Mouse (Mus musculus) thymus, postnatal 25 days (tissue): ENCODE measurements around the gene Pdgfb.

Source experiments
- DNase-seq: peaks from one replicate; pipeline ENCODE4 v3.0.0; 2022

Pdgfb gene

DNA sequence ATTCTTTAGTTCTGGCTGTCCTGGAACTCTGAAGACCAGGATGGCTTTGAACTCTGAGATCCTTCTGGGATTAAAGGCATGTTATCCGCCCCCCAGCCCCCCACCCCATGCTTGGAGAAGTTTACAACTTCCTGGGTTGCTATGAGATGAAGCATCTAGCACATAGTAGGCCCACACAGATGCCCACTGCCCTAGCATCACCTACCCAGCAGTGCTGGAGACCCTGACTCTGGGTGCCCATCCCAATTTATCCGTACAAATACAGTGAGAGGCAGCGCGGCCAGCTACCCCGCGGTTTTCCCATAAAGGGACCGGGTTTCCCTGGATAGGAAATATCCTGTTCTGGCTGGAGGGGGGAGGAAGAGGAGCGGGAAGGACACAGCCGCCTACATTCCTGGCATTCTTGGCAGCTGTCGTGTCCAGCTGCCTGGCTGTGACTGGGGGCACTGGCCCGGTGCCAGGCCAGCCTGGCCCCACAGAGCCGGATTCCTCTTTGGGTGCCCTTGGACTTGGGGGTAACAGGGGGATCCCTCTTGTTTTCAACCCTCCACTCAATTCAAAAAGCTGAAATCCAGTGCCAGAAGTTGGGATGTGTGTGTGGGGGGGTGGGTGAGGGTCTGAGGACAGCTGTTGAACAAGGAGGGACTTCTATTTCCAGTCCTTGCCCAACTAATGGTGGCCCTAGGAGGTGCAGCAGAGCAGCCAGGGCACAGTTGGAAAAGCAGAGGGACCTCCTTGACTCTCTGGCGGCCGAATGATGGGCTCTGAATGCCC, 62.9 kb downstream of the Pdgfb start:
- no peak for DNase-seq

DNA sequence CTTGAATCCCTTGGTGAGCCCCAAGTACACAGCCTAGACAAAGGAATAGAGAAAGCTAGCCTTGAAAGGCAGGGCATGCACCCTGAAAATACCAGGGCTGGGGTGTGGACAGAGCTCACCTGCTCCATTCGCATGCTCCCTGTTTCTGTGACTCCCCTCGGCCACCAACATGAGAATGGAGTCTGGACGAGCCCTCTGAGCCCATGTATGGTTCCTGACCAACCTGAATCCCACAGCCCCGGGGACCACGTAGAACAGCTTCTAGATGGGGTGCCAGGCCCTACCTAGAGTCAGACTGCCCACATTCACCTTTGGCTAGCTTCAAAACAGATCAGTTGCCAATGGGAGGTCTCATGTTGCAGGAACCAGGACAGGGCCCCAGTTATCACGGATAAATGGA, 63.6 kb downstream of the Pdgfb start:
- DNase-seq, result no peak

DNA sequence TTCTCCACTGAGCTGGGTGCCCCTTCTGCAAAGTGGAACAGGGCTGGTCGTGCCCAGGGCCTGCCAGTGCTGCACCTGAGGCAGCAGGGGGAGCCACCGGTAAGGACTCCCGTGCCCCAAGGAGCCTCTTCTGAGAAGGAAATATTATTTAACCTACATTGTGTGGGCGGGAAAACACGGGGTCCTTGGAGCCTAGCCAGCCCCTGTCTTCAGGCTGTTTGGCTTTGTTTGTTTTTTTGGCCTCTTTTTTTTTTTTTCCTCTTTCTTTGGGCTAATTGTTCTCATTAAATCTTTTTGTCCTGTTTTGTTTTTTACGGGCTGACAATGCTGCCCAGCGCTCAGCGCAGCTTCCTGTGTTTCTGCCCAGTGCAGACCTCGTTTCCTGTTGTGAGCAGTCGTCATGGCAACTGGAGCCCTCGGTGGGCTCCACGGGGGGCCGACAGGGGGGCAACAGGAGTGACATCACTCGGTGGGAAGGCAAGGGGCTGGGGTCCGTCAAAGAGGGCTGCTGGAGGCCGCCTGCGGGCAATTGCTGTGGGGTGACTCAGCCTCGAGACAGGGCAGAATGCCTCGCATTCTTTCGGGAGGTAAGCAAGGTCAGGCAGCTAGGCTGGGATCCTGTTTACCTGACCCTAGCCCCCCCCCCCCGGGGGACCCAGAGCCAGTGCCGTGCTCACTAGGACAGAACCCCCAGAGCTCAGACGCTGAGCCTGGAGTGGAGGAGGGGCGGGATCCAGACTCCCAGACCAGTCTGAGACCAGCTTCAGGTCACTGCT, 64.3 kb downstream of the Pdgfb start:
- peak; percentile 88 for DNase-seq

- no peak for DNase-seq
Observed at GRCm38 (mm10) chr15:79947681-79948080, 67.1 kb downstream of the Pdgfb start.

GRCm38 (mm10) chr15:79946790-79947189, 68.0 kb downstream of the Pdgfb start:
- DNase-seq, result peak; percentile 59

- DNase-seq, result peak; percentile 87
Observed at GRCm38 (mm10) chr15:79946022-79946421, 68.8 kb downstream of the Pdgfb start.
